Mouse (Mus musculus) urinary bladder, postnatal 36 days (tissue): ENCODE measurements at regions not wholly inside any gene's neighbourhood (a gene's known extent, or its start where the extent isn't known, plus 50 kb on each side); places are given as distances from the start of the nearest gene placed in this dataset.
"Not testable (repeated sequence)": the region's sequence is repeated elsewhere in the genome, so short reads cannot be mapped to it uniquely, and the experiment has no call there.

Source experiments
- DNase-seq, 2 experiments: peaks; one replicate each; pipeline ENCODE4 v3.0.0; 2022; ENCODE audit warnings: low spot score in 2 of 2, mixed read lengths in 1 of 2

- no peak for DNase-seq
These were observed 426.2 kb upstream of the Auts2 start for GRCm38 (mm10) chr5:132969376-132969775.

- DNase-seq = peak in 1 of 2 experiments; percentile 2
These were observed 416.8 kb upstream of the Auts2 start for GRCm38 (mm10) chr5:132959901-132960300.

GRCm38 (mm10) chr5:132956184-132956583 lies 413.0 kb upstream of the Auts2 start:
- DNase-seq = no peak

GRCm38 (mm10) chr5:132955051-132955450 lies 411.9 kb upstream of the Auts2 start:
- DNase-seq = no peak

GRCm38 (mm10) chr5:132933439-132933980 lies 390.4 kb upstream of the Auts2 start:
- no peak for DNase-seq

- DNase-seq = not testable (repeated sequence)
These were observed 386.8 kb upstream of the Auts2 start for GRCm38 (mm10) chr5:132929955-132930354.

- DNase-seq = no peak
These were observed 380.2 kb upstream of the Auts2 start for GRCm38 (mm10) chr5:132923365-132923764.

GRCm38 (mm10) chr5:132909056-132909455 lies 365.9 kb upstream of the Auts2 start:
- DNase-seq = no peak

GRCm38 (mm10) chr5:132908220-132908619 lies 365.1 kb upstream of the Auts2 start:
- DNase-seq = no peak

- DNase-seq = peak; percentile 2 to 60
These were observed 349.4 kb upstream of the Auts2 start for GRCm38 (mm10) chr5:132892591-132892990.

- DNase-seq = no peak
These were observed 341.0 kb upstream of the Auts2 start for GRCm38 (mm10) chr5:132884130-132884529.

- DNase-seq = no peak
These were observed 339.1 kb upstream of the Auts2 start for GRCm38 (mm10) chr5:132882291-132882690.

GRCm38 (mm10) chr5:132881170-132881569 lies 338.0 kb upstream of the Auts2 start:
- no peak for DNase-seq

- no peak for DNase-seq
These were observed 333.2 kb upstream of the Auts2 start for GRCm38 (mm10) chr5:132876336-132876840.

- no peak for DNase-seq
These were observed 315.8 kb upstream of the Auts2 start for GRCm38 (mm10) chr5:132858846-132859510.

- no peak for DNase-seq
These were observed 312.7 kb upstream of the Auts2 start for GRCm38 (mm10) chr5:132855619-132856510.

GRCm38 (mm10) chr5:132850770-132851169 lies 307.6 kb upstream of the Auts2 start:
- no peak for DNase-seq

- no peak for DNase-seq
These were observed 304.9 kb upstream of the Auts2 start for GRCm38 (mm10) chr5:132848086-132848485.

GRCm38 (mm10) chr5:132843284-132843683 lies 300.1 kb upstream of the Auts2 start:
- DNase-seq = no peak

GRCm38 (mm10) chr5:132841794-132842193 lies 298.6 kb upstream of the Auts2 start:
- no peak for DNase-seq

- DNase-seq = no peak
These were observed 294.3 kb upstream of the Auts2 start for GRCm38 (mm10) chr5:132837420-132837819.

GRCm38 (mm10) chr5:132828993-132829392 lies 285.8 kb upstream of the Auts2 start:
- DNase-seq = no peak
